Mouse (Mus musculus) lung, embryonic 16.5 days (tissue): ENCODE results near the gene Il11. TPM values are rescaled to one million over a fixed set of nuclear protein-coding genes. Genes with fewer than 3 reads are reported as not detected.
"Not testable (repeated sequence)": the region's sequence is repeated elsewhere in the genome, so short reads cannot be mapped to it uniquely, and the experiment has no call there.

Source experiments
- ATAC-seq: fragments of 200-750 bp; cut with Nextera tagmentation; 2 replicates; pipeline ENCODE4 v1.8.0; 2017; ENCODE audit warnings: low read depth, mild to moderate bottlenecking, moderate library complexity
- H3K27ac ChIP-seq: fragments of 300-500 bp; sonication (generic); 2 replicates; pipeline ENCODE4 v1.5.1; 2014; ENCODE audit warnings: mild to moderate bottlenecking, control low read depth, low read length
- H3K27me3 ChIP-seq: fragments of 300-500 bp; sonication (generic); 2 replicates; pipeline ENCODE4 v1.6.1; 2014; ENCODE audit warnings: low read depth, low read length, mixed read lengths; ENCODE audit not compliant: control insufficient read depth, insufficient read depth
- H3K36me3 ChIP-seq: fragments of 300-500 bp; sonication (generic); 2 replicates; pipeline ENCODE4 v1.6.1; 2014; ENCODE audit warnings: low read length; ENCODE audit not compliant: control insufficient read depth, insufficient read depth
- H3K4me1 ChIP-seq: fragments of 300-500 bp; sonication (generic); replicated peaks from 2 replicates; pipeline ENCODE4 v1.6.1; 2014; ENCODE audit warnings: low read length, mixed read lengths; ENCODE audit not compliant: control insufficient read depth, insufficient read depth
- H3K4me2 ChIP-seq: fragments of 300-500 bp; sonication (generic); 2 replicates; pipeline ENCODE4 v1.6.1; 2014; ENCODE audit warnings: low read depth, low read length, control low read depth
- H3K4me3 ChIP-seq: fragments of 300-500 bp; sonication (generic); 2 replicates; pipeline ENCODE4 v1.5.1; 2014; ENCODE audit warnings: mild to moderate bottlenecking, low read length, control low read depth
- H3K9ac ChIP-seq: fragments of 300-500 bp; sonication (generic); 2 replicates; pipeline ENCODE4 v1.6.1; 2014; ENCODE audit warnings: low read length, control low read depth
- H3K9me3 ChIP-seq: fragments of 300-500 bp; sonication (generic); 2 replicates; pipeline ENCODE4 v1.6.1; 2016; ENCODE audit warnings: low read length; ENCODE audit not compliant: control insufficient read depth
- WGBS: fragments of 180-500 bp; shearing (Covaris S2); extraction: QIAGEN DNeasy Blood & Tissue Kit; methylation state at CpG from one replicate; pipeline ENCODE4 v1.1.7; 2014; 5-methylcytosine and 5-hydroxymethylcytosine counted together
- polyA plus RNA-seq: library from polyadenylated mRNA; unstranded; fragments of >200 nt; fragmentation: Nextera tagmentation; extraction: Ambion mirVana; gene quantifications from 2 replicates; pipeline ENCODE4 v1.2.1, GENCODE M21; 2015

Gene Il11
- polyA plus RNA-seq, result 0.18 and 0.19 TPM in 2 replicates

DNA sequence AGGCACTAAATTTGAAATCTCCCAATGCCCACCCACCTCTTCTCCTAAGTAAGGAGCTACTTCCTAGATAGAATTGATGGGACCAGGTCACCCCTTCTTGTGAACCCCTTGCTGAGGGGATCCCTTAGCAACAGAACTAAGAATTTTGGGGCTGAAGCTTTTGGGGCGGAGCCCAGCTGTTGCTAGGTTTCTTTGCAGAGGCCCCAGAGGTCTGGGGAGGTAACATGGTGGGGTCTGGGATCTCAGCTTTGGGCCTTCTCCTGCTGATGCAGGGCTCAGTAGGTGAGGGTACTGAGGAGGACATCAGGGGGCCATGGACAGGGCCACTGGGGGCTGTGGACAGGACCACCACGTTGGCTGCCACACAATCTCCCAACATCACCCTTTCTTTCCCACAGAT, at the start of gene Il11, which contains the start of gene Tmem190:
TSS of gene Il11 (minus strand) at position 101 of the 400 bp plus-strand sequence.
TSS of gene Tmem190 (plus strand) at position 179 of the 400 bp plus-strand sequence.
- ATAC-seq, result no peak
- H3K4me2 ChIP-seq, result no peak within 1 kb of the TSS
- whole genome bisulfite sequencing, result 76% methylated on average over 2 of the region's 2 CpGs

DNA sequence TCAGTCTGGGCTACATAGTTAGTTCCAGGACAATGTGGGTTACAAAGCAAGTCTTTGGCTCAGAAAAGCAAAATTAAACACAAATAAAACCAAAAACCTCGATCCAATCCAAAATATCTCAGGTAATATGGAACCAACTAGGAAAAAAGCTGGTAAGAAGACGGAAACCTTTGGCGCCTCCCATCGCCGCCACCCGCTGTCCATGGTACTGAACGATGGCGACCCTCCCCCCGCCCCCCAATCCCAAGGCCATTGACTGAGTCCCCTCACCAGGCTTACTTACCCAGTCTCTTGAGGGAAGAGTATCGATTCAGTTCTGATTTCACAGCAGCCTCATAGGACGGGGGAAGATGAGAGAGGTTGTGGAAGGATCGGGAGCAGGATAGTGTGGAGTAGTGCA, 47.8 kb upstream of the Il11 start:
- WGBS, result 8% methylated on average over 12 of the region's 12 CpGs
- H3K27ac ChIP-seq, result no peak overlapping the region
- peaks cover 17% of the 10 kb centered on the region for H3K27me3 ChIP-seq
- H3K36me3 ChIP-seq, result no peaks in the 10 kb centered on the region
- H3K4me3 ChIP-seq, result no peak overlapping the region
- no peaks in the 10 kb centered on the region; the same call in 1 of the 2 replicates for H3K4me1 ChIP-seq
- no peak overlapping the region for H3K9ac ChIP-seq
- no peak for ATAC-seq
- H3K9me3 ChIP-seq, result no peaks in the 10 kb centered on the region
- H3K4me2 ChIP-seq, result no peak overlapping the region

More for the DNA sequence above, at the start of gene Il11, which contains the start of gene Tmem190:
- Histone ChIP-seq H3K4me3 (no peak within 1 kb of the TSS), H3K27me3 (peaks cover 13% of the 10 kb centered on the region), H3K27ac (no peak within 1 kb of the TSS), H3K9me3 (no peaks in the 10 kb centered on the region), H3K4me1 (no peaks in the 10 kb centered on the region; the same call in 1 of the 2 replicates), H3K9ac (no peak within 1 kb of the TSS), H3K36me3 (no peaks in the 10 kb centered on the region)

DNA sequence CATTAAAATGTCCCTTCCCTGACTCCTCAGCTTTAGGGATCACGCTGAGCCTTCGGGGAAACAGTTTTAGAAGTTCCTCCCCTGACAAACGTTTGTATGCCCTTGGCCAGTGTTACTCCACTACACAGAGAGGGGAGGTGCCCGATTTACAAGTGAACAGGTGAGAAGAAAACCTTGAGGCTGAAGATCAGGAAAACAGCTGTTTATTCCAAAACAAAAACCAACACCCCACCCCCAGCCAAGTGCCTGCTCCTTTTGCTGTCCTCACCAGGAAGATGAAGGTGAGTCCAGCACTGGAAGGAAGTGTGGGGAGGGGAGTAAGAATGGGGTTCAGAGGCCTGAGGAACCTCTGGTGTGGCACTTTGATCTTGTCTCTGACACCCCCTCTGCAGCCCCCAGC, 42.7 kb upstream of the Il11 start:
- no peak overlapping the region for H3K4me2 ChIP-seq
- 39% methylated on average over 4 of the region's 4 CpGs for WGBS
- H3K9me3 ChIP-seq, result no peaks in the 10 kb centered on the region
- ATAC-seq, result no peak
- no peaks in the 10 kb centered on the region for H3K27me3 ChIP-seq
- no peaks in the 10 kb centered on the region for H3K36me3 ChIP-seq
- H3K4me3 ChIP-seq, result no peak overlapping the region
- H3K4me1 ChIP-seq, result peaks cover 4% of the 10 kb centered on the region; the same call in 1 of the 2 replicates
- no peak overlapping the region for H3K9ac ChIP-seq
- H3K27ac ChIP-seq, result no peak overlapping the region; the same call in 1 of the 2 replicates

DNA sequence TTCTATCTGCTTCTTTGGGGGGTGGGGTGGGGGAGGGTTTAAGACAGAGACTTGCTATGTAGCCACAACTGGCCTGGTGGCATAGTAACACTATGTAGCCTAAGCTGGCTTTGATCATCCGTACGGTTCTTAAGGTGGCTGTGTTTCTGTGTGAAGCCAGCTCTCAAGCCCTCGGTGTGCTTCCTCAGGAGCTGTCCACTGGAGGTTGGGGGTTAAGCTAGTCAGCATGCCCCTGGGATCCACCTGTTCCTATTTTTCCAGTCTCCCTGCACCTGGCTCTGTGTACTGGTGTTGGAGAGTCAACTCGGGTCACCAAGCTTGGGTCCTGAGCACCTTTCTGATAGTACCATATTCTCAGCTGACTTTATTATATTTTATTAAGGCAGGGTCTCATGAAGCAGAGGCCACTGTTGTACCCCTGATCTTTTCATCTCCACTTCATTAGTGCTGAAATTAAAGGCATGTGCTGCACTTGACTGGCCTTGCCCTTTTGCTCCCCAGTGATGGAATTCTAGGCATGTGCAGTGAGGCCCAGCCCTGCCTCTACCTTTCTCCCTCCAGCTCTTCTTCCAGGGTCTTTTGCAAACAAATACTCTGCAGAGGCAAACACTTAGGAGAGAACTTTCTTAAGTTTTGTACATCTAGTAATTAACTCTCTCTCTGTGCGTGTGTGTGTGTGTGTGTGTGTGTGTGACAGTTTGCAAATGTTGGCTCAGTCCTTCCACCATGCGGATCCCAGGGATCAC, 39.7 kb upstream of the Il11 start:
- peaks cover 7% of the 10 kb centered on the region for H3K4me1 ChIP-seq
- 34% methylated on average over 6 of the region's 6 CpGs for WGBS
- no peak overlapping the region for H3K9ac ChIP-seq
- no peak overlapping the region for H3K4me2 ChIP-seq
- H3K36me3 ChIP-seq, result no peaks in the 10 kb centered on the region
- H3K4me3 ChIP-seq, result no peak overlapping the region
- no peaks in the 10 kb centered on the region for H3K27me3 ChIP-seq
- H3K27ac ChIP-seq, result peak overlapping the region; percentile 87
- H3K9me3 ChIP-seq, result no peaks in the 10 kb centered on the region
- peak; percentile 74 for ATAC-seq

GRCm38 (mm10) chr7:4821690-4822089, 39.0 kb upstream of the Il11 start:
- no peak overlapping the region for H3K4me2 ChIP-seq
- WGBS, result 59% methylated on average over 4 of the region's 4 CpGs
- H3K36me3 ChIP-seq, result no peaks in the 10 kb centered on the region
- no peaks in the 10 kb centered on the region for H3K9me3 ChIP-seq
- peak overlapping the region; percentile 87 for H3K27ac ChIP-seq
- no peak for ATAC-seq
- no peak overlapping the region for H3K4me3 ChIP-seq
- H3K9ac ChIP-seq, result no peak overlapping the region
- peaks cover 7% of the 10 kb centered on the region for H3K4me1 ChIP-seq
- H3K27me3 ChIP-seq, result no peaks in the 10 kb centered on the region

GRCm38 (mm10) chr7:4820925-4821324, 38.3 kb upstream of the Il11 start:
- H3K9me3 ChIP-seq, H3K27ac ChIP-seq: not testable (repeated sequence)
- WGBS, result 88% methylated on average over 7 of the region's 7 CpGs

DNA sequence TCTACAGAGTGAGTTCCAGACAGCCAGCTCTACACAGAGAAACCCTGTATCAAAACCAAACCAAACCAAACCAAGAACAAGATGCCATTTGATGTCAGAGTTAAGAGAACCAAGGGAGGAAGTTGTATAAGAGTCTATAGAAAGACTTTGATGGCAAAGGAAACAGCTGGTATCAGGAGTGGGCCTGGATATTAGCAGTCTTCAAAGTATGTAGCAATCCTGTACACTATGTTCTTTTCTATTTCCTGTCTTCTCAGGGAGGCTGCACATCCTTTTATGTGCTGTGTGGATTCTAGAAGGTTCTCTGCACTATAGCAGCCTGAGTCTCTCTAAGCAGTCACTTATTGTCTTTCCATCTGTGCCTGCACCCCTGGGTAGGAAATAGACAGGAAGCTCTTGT, 33.9 kb upstream of the Il11 start:
- Histone ChIP-seq H3K9ac (no peak overlapping the region), H3K4me2 (no peak overlapping the region), H3K9me3 (no peaks in the 10 kb centered on the region), H3K27ac (peak overlapping the region; percentile 72), H3K36me3 (no peaks in the 10 kb centered on the region), H3K27me3 (no peaks in the 10 kb centered on the region), H3K4me3 (no peak overlapping the region), H3K4me1 (peaks cover 11% of the 10 kb centered on the region)
- ATAC-seq, result no peak

More at GRCm38 (mm10) chr7:4820925-4821324, 38.3 kb upstream of the Il11 start:
- not testable (repeated sequence) for H3K4me1 ChIP-seq, H3K27me3 ChIP-seq, H3K4me2 ChIP-seq, H3K4me3 ChIP-seq, H3K36me3 ChIP-seq, ATAC-seq, H3K9ac ChIP-seq

- no peaks in the 10 kb centered on the region for H3K9me3 ChIP-seq
- peaks cover 25% of the 10 kb centered on the region for H3K4me1 ChIP-seq
- no peaks in the 10 kb centered on the region for H3K27me3 ChIP-seq
- peak overlapping the region; percentile 92 for H3K27ac ChIP-seq
- WGBS, result 23% methylated on average over 8 of the region's 8 CpGs
- no peak for ATAC-seq
- peak overlapping the region; percentile 99 for H3K4me3 ChIP-seq
- H3K4me2 ChIP-seq, result peak overlapping the region; percentile 80
- peak overlapping the region; percentile 73 for H3K9ac ChIP-seq
- peaks cover 10% of the 10 kb centered on the region; the same call in 1 of the 2 replicates for H3K36me3 ChIP-seq
These were observed 30.6 kb upstream of the Il11 start for GRCm38 (mm10) chr7:4813105-4813791.
